Mouse (Mus musculus) brain, embryonic 14.5 days (tissue): ENCODE results near the gene Tbc1d15. TPM values are rescaled to one million over a fixed set of nuclear protein-coding genes. Genes with fewer than 3 reads are reported as not detected.

Experiments
- DNase-seq: peaks from one replicate; pipeline ENCODE4 v3.0.0-alpha.2; 2011; ENCODE audit warnings: low read depth
- CTCF ChIP-seq: fragments of 200-500 bp; IDR thresholded peaks from 2 replicates; pipeline ENCODE4 v1.5.1; 2012; ENCODE audit warnings: inconsistent platforms, mild to moderate bottlenecking, moderate library complexity, borderline replicate concordance; ENCODE audit not compliant: insufficient read depth, insufficient read length; ENCODE audit errors: extremely low read depth
- POLR2A ChIP-seq: fragments of 200-500 bp; IDR thresholded peaks from 2 replicates; pipeline ENCODE4 v1.6.1; 2012; ENCODE audit warnings: mild to moderate bottlenecking, inconsistent platforms, borderline replicate concordance; ENCODE audit not compliant: poor library complexity, insufficient read depth, insufficient read length, severe bottlenecking; ENCODE audit errors: extremely low read depth
- polyA plus RNA-seq: library from polyadenylated mRNA; depleted of rRNA; stranded (reverse); fragments of >200 nt; gene quantifications from 2 replicates; pipeline ENCODE4 v1.2.3, GENCODE M21; 2012

Gene Tbc1d15
- polyA plus RNA-seq, 1 experiment = 20.8 TPM

DNA sequence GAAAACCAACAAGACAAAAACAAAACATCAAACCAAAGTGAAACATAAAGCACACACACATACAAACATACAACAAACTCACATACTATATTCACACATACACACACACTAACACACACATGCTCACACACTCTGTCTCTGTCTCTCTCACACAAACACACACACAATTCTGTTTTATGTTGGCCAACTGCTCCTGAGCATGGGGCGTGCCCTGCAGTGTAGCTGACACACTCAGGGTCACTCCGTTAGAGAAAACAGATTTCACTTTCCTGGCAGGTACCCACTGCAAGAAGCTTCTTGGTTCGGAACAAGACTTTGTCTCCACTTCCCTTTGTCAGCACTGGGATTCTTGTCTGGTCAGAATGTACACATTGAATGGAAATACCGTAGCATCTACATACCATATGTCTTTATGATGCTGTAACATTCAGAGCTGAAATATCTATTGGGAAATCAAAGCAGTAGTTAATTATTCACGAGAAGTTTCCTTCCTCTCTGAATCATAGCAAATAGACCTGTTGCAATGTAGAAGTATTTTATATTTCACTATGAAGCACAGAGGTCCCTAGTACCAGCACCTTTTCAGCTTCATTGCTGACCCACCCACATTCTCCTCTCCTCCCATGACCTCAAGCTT, 11.8 kb upstream of the Tbc1d15 start:
- TF ChIP-seq CTCF (no peak), POLR2A (no peak)

DNA sequence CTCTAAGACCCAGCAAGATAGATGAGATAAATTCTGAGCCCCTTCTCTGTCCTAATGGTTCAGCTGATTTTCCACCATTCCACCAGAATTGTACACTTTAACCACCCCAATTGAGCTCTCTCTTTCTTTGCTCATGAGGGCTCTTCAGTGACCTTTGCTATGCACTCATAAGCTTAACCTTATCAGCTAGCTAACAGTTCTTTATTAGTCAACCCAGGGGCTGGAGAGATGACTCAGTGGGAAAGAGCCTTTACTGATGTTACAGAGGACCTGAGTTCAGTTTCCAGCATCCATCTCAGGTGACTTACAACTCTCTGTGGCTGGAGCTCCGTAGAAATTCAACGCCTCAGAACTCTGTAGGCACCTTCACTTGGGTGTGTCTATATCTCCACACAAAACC, 11.0 kb upstream of the Tbc1d15 start:
- no peak for DNase-seq
- no peak for TF ChIP-seq POLR2A
- no peak for TF ChIP-seq CTCF

More for the DNA sequence above, 11.8 kb upstream of the Tbc1d15 start:
- DNase-seq = no peak

DNA sequence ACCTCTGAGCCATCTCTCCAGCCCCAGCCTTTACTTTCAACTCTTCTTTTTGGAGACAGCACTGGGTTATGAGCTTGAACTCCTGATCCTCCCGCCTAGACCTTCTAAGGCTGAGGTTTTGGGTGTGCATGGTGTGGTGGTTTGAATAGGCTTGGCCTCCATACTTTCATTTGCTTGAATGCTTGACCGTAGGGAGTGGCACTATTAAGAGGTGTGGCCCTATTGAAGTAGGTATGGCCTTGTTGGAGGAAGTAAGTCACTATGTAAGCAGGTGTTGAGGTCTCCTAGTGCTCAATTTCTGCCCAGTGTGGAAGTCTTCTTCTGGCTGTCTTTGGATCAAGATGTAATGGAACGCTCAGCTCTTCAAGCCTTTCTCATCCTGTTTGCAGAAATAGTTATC, 10.2 kb upstream of the Tbc1d15 start:
- TF ChIP-seq POLR2A (no peak), CTCF (no peak)
- DNase-seq = no peak

DNA sequence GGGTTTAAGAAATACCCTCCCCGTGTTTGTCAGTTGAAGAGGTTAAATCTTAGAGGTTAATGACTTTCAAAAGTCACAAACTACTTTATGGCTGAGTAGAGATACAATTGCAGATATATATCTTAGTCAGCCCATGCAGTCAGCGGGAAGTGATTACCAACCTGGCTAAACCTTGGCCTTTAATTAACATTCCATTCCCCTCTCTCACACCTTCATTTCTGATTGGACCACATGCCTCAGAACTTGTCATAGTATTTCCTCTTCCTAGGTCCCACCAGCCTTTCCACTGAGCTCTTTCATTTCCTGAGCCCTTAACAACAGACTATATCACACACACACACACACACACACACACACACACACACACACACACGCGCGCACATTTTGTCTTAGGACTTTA, 4.9 kb upstream of the Tbc1d15 start:
- TF ChIP-seq CTCF (no peak), POLR2A (no peak)
- DNase-seq = no peak

DNA sequence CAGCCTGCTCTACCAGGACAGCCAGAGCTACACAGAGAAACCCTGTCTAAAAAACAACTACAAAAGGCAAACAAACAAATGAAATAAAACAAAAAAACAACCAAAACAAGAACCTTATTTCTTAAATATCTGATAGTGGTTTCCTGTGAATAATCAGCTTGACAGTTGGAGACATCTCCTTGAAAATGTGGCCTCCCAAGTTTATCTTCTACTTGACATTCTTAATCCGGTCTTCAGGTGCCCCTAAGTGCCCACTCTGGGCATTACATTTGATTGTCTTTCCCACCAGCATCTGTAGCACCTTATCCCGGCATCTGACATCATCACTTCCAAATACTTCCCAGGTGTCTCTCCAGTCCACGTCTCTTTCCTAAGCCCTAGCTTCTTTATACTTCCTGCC, 2.3 kb upstream of the Tbc1d15 start:
- no peak for DNase-seq
- TF ChIP-seq POLR2A (no peak), CTCF (no peak)

DNA sequence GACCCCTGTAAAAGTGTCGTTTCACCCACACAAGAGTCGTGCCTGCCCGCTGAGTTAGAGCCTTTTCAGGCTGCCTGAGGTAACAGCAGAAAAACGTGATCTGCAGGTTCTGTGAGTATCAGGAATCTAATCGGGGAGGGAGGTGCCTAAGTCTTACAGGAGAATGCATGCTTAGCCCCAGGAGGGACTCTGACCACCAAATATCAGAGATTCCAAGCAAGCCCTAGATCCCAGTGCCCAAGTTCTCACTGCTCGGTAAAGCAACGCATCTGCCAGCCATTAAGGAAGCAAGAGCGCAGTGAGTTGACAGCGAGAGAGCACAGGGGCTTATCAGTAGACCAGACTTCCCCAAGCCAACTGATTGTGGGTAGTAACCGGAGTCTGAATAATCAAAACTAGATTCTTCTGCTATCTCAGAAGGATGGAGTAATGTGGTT, 1.1 kb upstream of the Tbc1d15 start:
- no peak for TF ChIP-seq POLR2A
- no peak for TF ChIP-seq CTCF
- peak; percentile 17 for DNase-seq

DNA sequence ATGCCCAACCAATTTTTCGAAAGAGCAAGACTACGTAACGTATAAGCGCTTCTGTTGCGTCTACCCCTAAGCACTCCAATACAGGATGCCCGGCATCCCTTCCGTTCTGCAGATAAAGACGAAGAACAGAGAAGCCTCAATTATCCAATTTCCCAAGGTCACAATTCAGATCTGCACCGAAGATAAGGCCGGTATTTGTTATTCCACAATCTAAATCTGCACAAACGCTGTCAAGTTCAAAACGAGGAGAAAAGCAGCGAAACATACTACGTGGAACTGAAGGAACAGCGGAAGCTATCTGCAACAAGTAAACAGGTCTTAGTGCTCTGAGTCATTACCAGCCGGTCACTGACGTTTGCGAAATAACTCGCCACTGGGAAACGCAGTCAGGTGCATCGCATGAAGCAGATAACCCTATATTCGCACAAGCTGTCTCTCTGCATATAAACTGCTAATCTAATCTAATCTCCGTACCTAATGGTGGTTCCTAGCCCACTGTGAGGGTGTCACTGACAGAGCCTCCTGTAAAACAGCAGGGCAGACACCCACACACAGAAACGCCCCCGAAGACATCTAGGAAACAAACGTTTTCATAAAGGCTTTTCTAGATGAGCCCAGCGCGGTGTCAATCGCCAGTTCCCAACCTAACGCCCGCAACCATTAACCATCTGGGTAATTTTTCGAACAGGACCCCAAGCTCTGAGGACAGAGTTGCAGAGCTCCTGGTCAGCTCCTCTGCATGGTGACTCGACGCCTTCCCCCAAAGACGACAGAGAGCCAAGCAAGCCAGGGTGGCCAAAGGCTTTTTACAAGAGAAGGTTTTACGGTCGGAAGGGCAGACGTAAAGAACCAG, 806 bp downstream of the Tbc1d15 start:
- TF ChIP-seq POLR2A = no peak
- no peak for TF ChIP-seq CTCF
- no peak for DNase-seq

DNA sequence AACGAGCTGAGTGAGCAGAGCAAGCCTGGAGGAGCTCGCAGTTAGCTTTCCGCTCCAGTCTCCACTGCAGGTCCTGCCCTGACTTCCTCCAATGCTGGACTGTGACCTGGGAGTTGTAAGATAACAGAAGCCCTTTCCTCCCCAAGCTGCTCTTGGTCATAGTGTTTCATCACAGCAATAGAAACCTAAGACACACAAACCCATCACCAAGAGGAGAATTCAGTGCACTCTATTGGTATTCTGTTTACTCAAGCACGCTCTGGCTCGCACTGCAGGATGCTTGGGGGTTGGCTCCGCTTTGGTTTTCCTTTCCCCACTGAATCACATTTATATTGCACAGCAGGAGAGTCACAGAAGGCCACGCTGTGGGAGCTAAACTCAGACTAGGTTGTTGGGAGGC, 3.2 kb downstream of the Tbc1d15 start:
- TF ChIP-seq CTCF = no peak
- no peak for TF ChIP-seq POLR2A

DNA sequence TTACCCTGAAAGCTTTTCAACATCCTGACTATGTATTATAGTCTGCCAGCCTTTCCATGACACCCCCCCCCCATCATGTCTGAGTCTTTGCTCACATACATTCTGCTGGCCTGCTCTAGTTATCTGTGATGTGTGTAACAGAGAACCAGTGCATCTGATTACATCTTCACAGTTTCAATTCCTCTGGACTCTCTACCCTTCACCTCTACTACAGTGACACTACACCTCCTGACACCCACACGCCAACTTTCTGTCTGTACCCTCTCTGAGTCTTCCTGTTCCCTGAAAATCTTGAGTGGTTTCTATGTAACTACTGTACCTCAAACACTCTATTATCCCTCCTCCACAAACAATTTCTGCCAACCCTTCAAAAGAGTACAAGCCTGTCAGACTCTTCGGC, 5.8 kb downstream of the Tbc1d15 start:
- DNase-seq = no peak
- TF ChIP-seq POLR2A = no peak
- no peak for TF ChIP-seq CTCF

More for the DNA sequence above, 3.2 kb downstream of the Tbc1d15 start:
- peak; percentile 7 for DNase-seq

DNA sequence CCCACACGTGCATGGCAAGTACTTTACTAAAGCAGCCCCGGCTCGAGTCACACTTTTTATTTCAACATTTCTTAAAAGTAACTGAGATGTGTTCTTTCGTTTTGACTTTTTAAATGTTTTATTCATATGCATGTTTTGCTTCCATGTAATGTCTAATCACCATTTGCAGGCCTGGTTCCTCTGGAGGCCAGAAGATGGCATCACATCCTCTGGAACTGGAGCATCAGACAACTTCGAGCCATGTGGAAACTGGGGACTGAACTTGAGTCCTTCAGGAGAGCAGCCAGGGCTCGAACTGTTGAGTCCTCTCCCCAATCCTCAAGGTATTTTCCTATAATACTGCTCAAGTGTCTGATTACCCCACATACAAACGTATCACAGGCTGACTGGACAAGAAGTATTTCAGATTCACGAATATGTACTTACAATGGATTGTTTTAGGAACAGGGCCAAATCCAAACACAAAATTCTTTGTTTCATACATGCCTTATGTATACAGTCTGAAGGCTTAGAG, 10.1 kb downstream of the Tbc1d15 start:
- no peak; the same call in 1 of the 2 replicates for TF ChIP-seq CTCF
- TF ChIP-seq POLR2A = no peak
- DNase-seq = no peak

DNA sequence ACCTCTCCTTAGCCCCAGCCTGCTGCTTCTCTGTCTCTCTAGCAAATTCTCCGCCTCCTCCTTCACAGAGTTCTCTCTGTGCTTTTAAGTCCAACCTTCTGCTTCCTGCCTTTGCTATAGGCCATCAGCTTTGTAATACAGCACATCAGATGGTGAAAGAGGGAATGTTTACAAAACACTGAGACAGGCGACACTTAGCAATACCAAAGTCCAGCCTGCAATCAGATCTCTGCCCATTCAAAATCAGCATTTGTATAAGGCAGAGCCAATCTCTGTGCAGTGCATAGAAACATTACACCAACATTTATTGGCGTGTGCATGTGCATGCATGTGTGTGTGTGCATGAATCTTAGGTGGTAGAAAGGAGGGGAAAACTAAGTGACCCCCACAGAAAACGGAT, 13.3 kb downstream of the Tbc1d15 start:
- DNase-seq = no peak
- TF ChIP-seq CTCF (no peak), POLR2A (no peak)
